Mouse (Mus musculus) retina, postnatal 1 day (tissue): Measurements from ENCODE around the gene Clip1.
A peak's percentile ranks its signal among the peaks of the same experiment; 100 is the strongest.

ENCODE experiments used
- DNase-seq: peaks from one replicate; pipeline ENCODE4 v3.0.0-alpha.2; 2012

The Clip1 gene

DNA sequence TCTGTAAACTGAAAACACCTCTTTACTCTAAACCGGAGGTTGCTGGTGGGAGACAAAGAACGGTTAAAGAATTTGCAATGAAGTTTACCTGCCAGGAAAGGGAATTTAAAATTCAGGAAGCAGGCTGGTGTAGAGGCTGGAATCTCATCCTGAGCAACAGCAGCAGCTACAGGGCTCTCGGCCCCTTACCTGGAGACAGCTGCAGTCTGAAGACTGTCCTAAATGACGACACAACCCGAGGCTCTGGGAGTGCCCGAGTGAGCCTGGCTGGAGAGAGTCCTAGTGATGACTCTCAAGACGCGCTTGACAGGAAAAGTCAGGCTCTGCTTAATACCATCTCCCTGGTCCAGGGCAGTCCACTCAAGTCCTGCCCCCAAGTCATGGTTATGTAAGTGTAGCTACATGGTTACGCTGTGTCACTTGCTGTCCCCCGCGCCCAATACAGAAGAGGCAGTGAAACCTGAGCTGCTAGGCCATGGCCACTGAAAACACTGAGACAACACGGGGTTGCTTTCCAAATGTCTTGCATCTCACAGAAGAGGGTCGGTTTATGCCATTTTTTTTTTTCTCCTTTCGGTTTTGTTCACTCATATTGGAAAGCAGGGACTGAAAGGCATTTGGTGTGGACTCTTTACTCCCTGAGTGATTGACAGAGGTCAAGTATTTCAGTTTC is 13.5 kb downstream of the Clip1 start:
- DNase-seq = no peak

DNA sequence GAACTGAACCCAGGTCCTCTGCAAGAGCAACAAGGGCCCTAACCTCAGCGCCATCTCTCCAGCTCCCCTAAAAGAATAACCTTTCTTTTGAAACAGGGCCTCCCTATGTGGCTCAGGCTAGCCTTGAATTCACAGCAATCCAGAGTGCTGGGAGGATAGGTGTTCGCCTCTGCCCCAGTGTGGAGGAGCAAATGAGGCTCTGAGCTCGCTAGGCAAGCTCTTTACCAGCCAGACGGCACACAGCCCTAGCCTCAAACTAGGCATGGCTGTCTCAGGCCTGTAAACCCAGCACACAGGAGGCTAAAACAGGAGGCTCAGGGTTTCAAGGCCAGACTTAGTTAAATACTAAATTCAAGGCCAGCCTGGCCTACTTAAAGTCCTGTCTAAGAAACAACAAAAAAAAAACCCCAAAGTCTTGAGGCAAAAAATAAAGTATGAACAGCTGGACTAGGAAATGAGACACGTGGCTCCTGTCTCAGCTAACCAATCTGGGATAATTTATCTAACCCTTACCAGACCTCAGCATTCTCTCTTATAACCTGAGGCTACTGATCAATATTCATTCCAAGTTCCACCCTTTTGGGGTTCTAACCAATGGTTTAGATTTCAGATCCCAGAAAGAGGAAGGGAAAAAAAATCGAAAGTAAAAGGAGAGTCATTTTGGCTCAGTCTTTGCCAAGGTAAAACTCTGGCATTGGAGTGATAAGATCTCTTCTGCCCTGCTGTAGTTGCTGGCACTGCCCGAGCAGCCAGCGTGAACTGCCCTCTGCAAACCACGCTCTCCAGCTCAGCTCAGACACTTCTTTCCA is 14.2 kb downstream of the Clip1 start:
- no peak for DNase-seq

DNA sequence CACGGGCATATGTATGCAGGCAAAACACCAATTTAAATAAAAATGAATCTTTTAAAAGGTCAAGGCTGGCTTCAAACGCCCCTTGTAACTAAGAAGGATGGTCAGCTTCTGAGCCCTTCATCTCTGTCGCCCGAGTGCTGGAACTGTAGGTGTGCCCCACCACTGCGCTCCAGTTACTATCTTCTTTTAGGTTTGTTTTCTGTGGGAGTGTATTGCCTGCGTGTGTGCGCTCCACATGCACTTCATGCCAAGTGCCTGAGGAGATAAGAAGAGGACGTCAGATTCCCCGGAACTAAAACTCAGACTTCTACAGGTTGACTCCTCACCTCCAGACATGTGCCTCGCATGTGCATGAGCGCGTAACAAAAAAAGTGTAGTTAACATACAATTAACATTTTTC is 16.5 kb downstream of the Clip1 start:
- no peak for DNase-seq

DNA sequence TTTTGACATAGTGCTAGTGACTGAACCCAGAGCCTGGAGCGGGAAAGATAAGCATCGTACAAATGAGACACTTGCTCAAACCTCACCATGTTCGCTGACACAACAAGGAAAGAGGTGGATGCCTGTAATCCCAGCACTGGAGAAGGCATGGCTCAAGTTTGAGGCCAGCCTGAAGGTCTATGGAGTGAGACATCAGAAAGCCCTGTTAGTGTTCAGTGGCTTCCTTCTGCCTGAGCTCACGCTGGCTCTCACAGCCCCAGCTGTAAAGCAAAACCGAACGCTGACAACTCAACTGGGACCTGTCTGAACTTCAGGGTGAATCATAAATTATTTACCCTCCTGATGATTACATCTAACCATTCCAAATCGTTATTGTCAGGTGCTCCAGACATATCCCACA is 18.5 kb downstream of the Clip1 start:
- DNase-seq = no peak

DNA sequence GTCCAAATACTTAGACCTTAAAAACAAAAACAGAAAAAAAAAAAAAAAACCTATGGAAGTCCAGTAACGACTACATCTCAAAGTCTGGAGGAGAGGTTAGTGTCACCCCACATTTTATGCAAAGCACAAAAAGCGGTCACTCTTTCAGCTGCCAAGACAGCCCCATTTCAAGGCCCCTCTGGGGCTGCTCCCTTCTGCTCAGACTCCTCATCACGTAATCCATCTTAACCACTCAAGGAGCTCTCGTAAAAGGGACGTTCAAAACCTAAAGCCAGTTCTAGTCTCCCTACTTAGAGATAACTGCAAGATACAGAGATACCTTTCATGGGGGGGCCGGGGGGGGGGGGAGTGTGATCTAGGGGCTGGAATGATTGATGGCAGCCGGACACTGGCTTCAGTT is 20.1 kb downstream of the Clip1 start:
- DNase-seq = no peak

DNA sequence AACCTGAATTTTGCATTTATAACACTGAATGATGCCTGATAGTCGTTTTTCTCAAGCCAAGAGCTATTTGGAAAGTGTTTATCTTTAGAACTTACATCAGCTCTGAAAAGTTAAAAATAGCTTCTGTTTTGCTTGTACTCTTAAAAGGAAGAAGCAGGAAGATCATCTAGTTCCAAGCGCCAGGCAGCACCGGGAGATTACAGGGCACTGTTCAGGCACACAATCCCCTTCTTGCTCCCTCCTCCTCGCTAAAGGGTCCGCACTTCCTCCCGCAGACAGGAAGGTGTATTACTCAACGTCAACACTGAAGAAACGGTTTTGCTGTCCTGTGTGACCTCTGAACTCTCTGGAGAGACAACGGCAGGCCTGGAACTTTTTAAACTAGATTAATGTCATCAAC is 22.4 kb downstream of the Clip1 start:
- DNase-seq = no peak

DNA sequence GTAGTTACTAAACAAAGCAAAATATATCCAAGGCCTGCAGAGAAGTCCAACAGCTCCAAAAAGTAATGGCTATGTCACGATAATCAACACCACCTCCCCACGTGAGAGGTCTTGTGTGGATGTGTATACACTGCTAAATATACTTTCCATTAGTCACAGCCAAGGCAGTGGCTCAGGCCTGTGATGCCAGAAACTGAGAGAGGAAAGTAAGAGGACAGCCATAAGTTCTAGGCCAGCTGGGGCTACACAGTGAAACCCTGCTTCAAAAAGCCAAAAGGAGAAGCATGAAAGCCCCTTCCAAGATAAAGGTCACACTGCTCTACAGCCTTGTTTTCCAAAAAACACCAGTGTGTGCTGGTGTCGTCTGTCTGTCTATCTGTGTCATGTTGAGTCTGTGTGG is 22.8 kb downstream of the Clip1 start:
- DNase-seq = no peak

DNA sequence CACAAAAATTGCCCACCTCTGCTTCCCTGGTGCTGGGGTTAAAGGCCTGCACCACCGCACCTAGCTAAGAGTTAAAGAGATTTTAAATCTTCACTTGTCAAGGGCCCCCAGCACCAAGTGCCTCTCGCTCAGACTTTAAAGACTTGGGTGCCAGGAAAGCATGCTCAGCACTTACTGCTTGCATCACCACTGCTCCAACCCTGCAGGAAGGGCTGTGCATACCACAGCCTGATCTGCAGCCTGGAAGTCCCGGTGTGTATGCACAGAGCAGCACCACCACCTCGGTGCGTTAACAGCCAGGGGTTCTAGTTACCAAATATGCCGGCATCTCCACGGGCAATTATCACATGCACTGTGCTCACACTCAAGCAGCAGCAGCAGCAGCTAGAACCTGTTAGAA is 26.8 kb downstream of the Clip1 start:
- no peak for DNase-seq

DNA sequence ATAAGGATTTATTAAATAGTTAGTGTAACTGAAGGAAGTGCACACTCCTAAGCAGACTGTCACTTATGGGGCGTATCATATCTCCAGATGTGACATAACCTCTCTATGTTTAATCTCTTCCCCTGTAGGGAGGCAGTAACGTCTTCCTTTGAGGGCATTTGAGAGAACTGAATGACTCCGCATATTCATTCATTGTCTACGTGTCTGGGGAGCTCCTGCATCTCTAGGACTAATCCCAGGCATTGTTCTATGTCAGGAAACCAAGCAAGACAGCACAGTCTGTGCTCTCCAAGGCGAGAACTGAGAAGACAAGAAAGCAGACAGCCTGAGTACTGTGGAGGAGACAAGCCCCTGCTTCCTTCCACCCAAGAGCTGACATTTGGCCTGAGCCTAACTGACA is 29.5 kb downstream of the Clip1 start:
- no peak for DNase-seq

DNA sequence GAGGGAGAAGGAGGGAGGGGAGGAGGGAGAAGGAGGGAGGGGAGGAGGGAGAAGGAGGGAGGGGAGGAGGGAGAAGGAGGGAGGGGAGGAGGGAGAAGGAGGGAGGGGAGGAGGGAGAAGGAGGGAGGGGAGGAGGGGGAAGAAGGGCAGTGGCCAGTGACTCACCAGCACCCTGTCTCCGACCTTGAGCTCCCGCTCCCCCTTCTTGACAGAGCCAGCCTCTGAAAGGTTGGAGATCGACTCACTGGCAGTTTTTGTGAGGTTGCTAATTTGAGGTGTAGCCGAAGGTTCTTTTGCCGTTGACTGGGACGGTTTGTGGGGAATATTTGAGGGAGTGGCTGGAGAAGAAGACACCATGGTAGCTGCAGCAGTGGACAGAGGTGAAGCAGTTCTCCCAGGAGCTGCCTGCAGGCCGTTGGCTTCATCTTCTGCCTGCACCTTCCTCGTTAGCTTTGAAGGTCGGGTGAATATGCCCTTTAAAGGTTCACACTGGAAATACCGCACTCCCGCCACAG is 31.1 kb downstream of the Clip1 start:
- DNase-seq = no peak

DNA sequence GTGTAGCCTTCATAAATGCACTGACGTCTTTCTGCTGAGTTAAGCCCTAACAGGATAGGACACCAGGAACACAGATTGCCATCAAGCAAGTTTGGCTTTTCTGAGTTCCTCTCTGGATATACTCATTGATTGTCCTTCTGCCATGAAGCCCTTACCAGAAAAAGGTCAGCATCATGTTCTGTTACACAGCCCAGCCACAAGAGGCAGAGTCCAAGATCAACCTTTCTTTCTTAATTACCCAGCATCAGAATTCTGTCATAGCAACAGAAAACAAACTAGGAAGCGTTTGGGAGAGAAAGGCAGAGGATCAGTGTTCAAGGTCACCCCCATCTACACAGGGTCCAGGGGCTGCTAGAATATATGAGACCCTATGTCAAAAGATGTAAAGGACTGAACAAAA is 33.6 kb downstream of the Clip1 start:
- no peak for DNase-seq

DNA sequence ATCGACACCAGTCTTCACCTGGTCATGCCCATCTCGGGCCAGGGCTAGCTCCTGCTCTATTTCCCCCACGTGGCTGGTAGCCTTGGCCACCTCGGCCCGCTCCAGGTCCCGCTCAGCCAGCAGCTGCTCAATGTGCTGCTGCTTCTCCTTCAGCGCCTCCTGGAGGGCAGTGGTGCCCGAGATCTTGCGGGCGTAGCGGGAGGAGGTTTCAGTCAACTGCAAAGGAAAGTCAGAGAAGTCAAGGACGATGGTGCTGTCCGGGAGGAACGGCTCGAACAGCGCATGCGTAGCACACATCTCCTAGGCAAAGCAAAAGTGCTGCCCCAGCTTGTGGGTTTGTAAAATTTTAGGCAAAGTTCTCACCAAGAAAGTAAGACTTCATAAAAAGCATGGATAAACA is 42.0 kb downstream of the Clip1 start:
- no peak for DNase-seq

DNA sequence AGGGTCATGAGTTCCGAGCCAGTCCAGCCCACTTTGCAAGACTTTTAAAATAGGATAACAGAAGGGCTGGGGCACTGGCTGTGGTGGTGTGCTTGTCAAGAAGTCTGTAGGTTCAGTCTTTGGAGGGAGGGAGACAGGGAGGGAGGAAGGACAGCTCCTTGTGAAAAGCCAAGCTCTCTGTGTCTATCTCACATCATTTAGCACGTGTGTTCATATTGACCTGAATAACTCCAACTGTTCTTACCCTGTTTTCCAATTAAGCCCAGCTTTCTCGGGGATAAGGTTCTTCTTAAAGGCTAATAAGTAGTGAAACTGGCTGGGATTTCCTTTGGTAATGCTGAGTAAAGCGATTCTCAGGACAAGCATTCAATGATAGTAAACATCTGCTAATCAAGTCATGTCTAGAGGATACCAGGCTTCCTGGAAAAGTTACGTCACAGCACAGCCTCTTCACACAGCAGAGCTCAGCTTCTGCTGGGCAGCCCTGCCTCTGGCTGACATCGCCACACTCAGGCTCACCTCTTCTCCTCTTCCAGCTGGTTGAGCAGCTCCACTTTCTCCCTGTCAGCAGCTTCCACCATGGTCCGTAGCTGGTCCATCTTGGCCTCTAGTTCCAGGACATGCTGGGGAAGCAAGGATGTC is 43.0 kb downstream of the Clip1 start:
- no peak for DNase-seq

DNA sequence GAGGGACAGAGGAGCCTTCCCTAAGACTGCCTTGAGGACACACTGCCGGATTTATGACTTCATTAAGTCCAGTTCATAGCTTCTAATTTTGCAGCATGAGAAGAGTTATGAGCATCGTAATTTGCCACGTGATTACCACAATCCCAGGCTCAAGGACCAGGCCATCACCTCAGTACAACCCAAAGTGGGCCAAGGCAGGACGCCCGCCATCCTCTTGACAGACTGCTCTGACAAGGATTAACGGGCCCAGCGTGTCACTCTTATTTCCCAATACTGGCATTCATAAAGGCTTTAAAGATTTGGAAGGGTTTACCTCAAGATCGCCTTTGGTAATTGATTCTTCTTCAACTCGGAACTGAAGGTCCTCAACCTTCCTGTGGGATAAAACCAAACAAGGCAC is 44.2 kb downstream of the Clip1 start:
- no peak for DNase-seq

DNA sequence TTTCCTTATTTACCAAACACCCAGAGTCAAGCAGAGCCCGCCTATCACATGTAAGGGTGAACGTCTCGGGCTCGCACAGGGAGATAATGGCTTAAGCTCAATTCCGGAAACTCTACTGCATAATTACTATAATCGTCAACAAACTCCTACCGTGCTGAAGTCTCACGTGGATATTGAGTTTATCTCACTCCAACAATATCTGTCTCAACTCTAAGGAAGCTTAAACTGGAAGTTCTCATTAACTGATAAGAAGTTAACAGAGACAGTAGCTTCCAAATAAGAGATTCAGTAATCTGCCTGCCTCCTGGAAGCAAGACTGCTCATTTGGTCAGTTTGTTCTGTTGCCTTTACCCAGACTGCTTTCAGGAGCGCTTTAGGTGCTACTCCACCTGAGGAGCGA is 53.2 kb downstream of the Clip1 start:
- no peak for DNase-seq

DNA sequence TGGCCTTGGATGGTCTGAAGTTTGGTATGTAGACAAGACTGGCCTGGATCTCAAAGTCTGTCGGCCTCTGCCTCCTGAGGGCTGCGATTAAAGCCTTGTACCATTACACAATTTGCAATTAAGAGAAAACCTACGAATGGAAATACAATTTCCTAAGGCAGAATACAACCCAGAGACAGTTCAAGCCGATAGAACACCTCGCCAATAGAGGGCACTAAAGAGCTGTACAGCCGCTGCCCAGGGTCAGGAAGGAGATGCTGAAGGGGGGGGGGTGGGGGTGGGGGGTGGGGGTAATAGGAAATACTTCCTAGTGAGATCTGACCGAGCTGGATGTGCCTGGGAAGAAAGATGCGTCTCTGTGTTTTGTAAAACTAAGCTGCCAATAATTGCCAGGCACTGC is 57.8 kb downstream of the Clip1 start:
- peak; percentile 77 for DNase-seq

DNA sequence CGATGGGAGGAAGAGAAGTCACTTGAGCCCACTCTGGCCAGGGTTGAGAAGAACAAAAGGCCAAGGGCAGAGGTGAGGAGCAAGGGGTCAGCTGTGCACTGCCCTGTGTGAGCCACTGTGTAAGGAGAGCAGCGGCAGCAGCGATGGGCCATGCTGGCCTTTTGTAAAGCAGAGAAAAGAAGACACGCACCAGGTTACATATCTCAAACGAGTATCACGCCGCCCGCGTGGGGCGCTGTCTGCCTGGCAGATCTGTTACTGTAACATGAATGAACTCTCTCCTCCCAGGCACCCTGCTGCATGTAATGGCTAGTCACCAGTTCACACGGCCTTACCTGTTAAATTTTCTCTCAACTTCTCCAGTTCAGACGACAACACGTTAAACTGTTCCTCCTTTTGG is 62.0 kb downstream of the Clip1 start:
- DNase-seq = peak; percentile 59

DNA sequence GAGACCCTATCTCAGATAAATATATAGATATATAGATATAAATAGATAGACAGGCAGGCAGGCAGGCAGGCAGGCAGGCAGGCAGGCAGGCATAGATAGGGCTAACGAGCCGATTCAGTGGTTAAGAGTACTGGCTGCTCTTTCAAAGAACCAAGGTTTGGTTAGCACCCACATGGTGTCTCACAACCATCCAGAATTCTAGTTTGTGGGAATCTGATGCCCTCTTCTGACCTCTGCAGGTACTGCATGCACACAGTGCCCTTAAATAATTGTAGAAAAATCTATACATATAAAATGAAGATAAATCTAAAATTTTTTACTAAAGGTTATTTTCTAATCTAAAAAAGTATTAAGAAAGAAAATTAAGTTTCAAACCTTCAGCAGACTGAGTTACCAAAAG is 65.9 kb downstream of the Clip1 start:
- DNase-seq = peak; percentile 54

DNA sequence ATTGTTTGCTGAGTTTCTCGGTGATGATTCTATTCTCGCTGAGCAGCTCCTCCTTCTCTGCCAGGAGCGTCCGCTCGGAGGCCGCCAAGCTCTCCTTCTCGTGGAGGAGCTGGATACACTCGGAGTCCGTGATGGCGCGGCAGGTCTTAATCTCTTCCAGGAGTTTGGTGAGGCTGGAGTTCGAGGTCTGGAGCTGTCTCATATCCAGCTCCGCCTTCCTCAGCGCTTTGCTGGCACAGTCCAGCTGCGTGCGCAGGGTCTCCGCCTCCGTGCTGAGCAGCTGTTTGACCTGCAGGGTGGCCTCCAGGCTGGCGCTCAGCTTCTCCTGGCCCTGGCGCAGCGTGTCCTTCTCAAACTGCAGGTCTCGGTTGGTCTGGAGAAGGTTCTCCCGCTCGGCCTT is 70.2 kb downstream of the Clip1 start:
- no peak for DNase-seq

DNA sequence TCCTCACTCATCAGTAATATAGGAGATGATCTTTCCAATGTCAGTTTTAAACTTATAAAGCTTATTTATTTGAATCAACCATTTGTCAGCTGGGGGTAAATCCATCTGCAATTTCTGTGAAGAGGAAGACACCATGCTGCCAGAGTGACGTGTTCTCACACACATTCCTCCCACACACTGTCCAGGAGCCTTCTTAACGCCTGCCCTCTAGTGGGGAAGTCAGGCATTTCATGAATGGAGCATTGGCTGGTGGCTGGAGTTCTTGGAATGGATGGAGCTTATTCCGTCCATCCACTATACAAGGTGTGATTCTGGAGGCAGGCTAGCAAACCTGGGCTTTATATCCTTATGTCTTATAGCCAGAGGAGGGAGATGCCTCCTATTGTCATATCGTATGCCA is 74.6 kb downstream of the Clip1 start:
- DNase-seq = peak; percentile 85

DNA sequence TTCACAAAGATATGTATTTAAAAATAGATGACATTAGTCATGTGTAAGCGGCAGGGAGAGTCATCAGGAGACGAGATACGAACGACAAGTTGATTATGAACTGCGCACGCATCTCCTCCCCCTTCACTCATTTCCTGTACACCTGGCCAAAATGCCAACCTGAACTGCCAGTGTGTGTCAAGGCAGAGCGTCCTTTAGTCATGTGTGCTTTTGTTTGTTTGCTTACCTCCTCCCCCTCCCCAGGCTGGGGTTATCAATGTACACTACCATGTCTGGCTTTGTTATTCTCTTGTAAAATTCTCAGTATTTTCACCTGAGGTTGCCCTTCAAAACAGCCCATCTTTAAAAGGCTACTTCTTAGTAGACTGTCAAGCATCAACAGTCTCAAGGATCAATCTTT is 75.0 kb downstream of the Clip1 start:
- DNase-seq = no peak

DNA sequence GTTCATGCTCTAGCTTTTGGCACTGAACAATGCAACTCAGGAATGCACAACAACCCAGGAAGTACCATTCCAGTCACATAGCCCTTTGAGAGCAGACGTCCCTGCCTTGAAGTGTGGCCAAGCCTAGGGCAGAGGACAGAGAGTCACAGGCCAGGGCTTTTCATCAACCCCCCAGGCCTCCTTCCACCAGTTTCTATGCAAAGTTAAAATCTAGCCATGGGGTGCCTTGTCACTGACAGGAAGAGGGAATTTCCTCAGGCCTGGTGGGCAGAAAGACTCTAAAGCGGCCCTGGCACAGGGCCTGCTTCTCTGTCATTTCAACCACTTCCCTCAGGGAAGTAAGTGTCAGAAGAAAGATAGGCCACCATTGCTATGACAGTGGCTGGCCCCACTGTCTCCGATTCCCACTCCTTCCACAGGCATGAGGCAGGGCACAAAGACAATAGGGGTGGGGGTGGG is 77.2 kb downstream of the Clip1 start:
- DNase-seq = no peak

DNA sequence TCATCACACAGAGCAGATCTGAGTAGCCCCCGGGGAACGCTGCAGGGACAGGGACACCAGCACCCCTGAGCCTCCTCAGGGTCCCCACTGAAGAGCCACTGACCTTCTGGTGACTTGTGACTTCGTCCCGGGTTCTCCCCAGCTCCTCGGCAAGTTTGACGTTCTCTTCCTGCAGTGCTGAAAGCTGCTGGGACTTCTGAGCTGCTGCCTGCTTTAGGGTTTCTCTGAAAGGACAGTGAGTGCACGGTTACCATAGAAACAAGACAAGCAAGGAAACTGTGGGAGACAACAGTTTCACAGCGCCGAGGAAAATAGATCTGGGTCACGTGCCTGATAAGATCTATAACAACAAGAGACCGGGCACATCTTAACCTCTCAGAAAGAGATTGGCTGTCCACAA is 80.9 kb downstream of the Clip1 start:
- peak; percentile 20 for DNase-seq

DNA sequence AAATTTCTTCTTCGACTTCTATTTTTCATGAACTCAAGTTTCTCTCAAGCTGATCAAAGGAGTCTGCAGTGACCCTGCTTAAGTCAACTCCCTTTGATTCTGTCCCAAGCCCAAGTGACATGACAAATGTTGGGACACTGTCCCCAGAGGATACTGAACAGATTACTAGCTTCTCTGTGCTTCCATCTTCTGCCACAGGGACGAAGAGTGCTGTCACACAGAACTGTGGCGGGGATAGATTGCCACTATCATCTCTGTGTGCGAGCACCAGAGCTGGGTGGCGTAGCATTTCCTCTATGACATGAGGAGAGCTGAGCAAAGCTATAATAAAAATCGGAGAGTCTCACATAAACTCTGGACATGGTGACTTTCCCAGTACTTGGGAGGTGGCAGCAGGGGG is 82.2 kb downstream of the Clip1 start:
- no peak for DNase-seq
